In genomic region chr2:168074457-168074856, GRCm38 (mm10) we compare ENCODE assay signal across 13 mouse cellular contexts.
"Had no signal": no experiment of that assay in that cellular context is flagged by ENCODE, and none has a peak within 500 bp of the region (broad histone marks: within the 10 kb centered on the region; RNA-seq: fewer than 3 reads in every experiment).

No protein-coding gene starts in this region.

- H3K27me3 ChIP-seq: stomach, embryonic 15.5 days had no signal

- H3K36me3 ChIP-seq: limb, embryonic 12.5 days; liver, embryonic 13.5 days; lung, embryonic 15.5 days; midbrain, embryonic 12.5 days; stomach, embryonic 15.5 days had no signal

- H3K9me3 ChIP-seq: limb, embryonic 12.5 days; liver, embryonic 13.5 days; lung, embryonic 15.5 days; midbrain, embryonic 12.5 days; stomach, embryonic 15.5 days had no signal

- H3K4me2 ChIP-seq: limb, embryonic 12.5 days; liver, embryonic 13.5 days; lung, embryonic 15.5 days; midbrain, embryonic 12.5 days; stomach, embryonic 15.5 days had no signal

- H3K4me3 ChIP-seq: layer of hippocampus, adult 2 months; left cerebral cortex, adult 2 months; limb, embryonic 12.5 days; liver, embryonic 13.5 days; lung, embryonic 15.5 days; midbrain, embryonic 12.5 days; stomach, embryonic 15.5 days had no signal

- ATAC-seq: hindbrain, embryonic 16.5 days; liver, postnatal 0 days had no signal

- H3K9ac ChIP-seq: limb, embryonic 12.5 days; liver, embryonic 13.5 days; liver, postnatal 0 days; lung, embryonic 15.5 days; midbrain, embryonic 12.5 days; stomach, embryonic 15.5 days had no signal

- H3K27ac ChIP-seq: layer of hippocampus, adult 2 months; left cerebral cortex, adult 2 months; limb, embryonic 12.5 days; liver, embryonic 13.5 days; lung, embryonic 15.5 days; midbrain, embryonic 12.5 days; stomach, embryonic 15.5 days had no signal

- DNase-seq: liver; liver, embryonic 13.5 days; liver, postnatal 0 days; lung, postnatal 14 days; right cerebral cortex, postnatal 14 days; thymus, postnatal 36 days had no signal
